In genomic region chr15:84854921-84855901, GRCm38 (mm10) we compare ENCODE assay signal across 8 mouse cellular contexts. TPM values are rescaled to one million over a fixed set of nuclear protein-coding genes. Genes with fewer than 3 reads are reported as not detected.
DNase-seq lines count a peak whose midpoint lies in the region; ATAC-seq and TF ChIP-seq lines count a peak whose summit lies in the region.

No protein-coding gene starts in this region.

- peak; percentile 39 for DNase-seq in ES-CJ7 (ENCODE audit: low read depth, low spot score)
- peak; percentile 50 to 56 for DNase-seq in adrenal gland, postnatal 36 days
- DNase-seq in heart, postnatal 0 days (ENCODE audit: low spot score), result no peak
- DNase-seq in kidney, postnatal 36 days, result peak; percentile 35 to 68
- DNase-seq in lung, postnatal 0 days (ENCODE audit: low spot score), result peak; percentile 19
- DNase-seq in ovary, postnatal 36 days (ENCODE audit: low spot score), result peak; percentile 39
- peak; percentile 34 for DNase-seq in thymus, postnatal 4 days

- peak overlapping the region; percentile 94 for H3K4me2 ChIP-seq in embryonic facial prominence, embryonic 12.5 days (replicated peaks)
- peak overlapping the region; percentile 94 for H3K4me2 ChIP-seq in heart, postnatal 0 days (ENCODE audit: low read depth, low read length)
- H3K4me2 ChIP-seq in lung, postnatal 0 days (replicated peaks; ENCODE audit: low read depth, low read length), result peak overlapping the region; percentile 97

- TF ChIP-seq CTCF in heart, postnatal 0 days (IDR thresholded peaks at IDR 0.05; ENCODE audit: low read depth), result no peak
- no peak for TF ChIP-seq CTCF in lung, postnatal 0 days (IDR thresholded peaks at IDR 0.05)

- H3K4me1 ChIP-seq in embryonic facial prominence, embryonic 12.5 days, result peaks cover 18% of the 10 kb centered on the region
- H3K4me1 ChIP-seq in heart, postnatal 0 days (ENCODE audit: control insufficient read depth, insufficient read depth), result peaks cover 19% of the 10 kb centered on the region
- peaks cover 15% of the 10 kb centered on the region for H3K4me1 ChIP-seq in lung, postnatal 0 days (ENCODE audit: insufficient read depth, low read depth, low read length)

- under 1% methylated on average over 88 of the region's 88 CpGs for WGBS in embryonic facial prominence, embryonic 12.5 days
- WGBS in heart, postnatal 0 days, result under 1% methylated on average over 85 of the region's 88 CpGs
- under 1% methylated on average over 78 of the region's 88 CpGs for WGBS in lung, postnatal 0 days

- TF ChIP-seq EP300 in heart, postnatal 0 days (IDR thresholded peaks at IDR 0.05; ENCODE audit: low read depth), result no peak
- TF ChIP-seq EP300 in lung, postnatal 0 days (IDR thresholded peaks at IDR 0.05), result no peak

- ATAC-seq in embryonic facial prominence, embryonic 12.5 days (ENCODE audit: insufficient number of reproducible peaks, insufficient read depth, low FRiP score, low TSS enrichment), result 0 out of 2 replicates have a peak, but pooled peaks have one; percentile 6
- ATAC-seq in heart, postnatal 0 days (ENCODE audit: insufficient read depth, low read depth), result 0 out of 2 replicates have a peak, but pooled peaks have one; percentile 13
- peak; percentile 1; the same call in 1 of the 2 replicates for ATAC-seq in lung, postnatal 0 days

- H3K27ac ChIP-seq in embryonic facial prominence, embryonic 12.5 days, result peak overlapping the region; percentile 89
- no peak overlapping the region for H3K27ac ChIP-seq in heart, postnatal 0 days (ENCODE audit: low read depth)
- H3K27ac ChIP-seq in lung, postnatal 0 days (ENCODE audit: low read length), result no peak overlapping the region

- peak overlapping the region; percentile 68 for H3K4me3 ChIP-seq in embryonic facial prominence, embryonic 12.5 days
- peak overlapping the region; percentile 74 for H3K4me3 ChIP-seq in heart, postnatal 0 days (ENCODE audit: low read depth, low read length)
- peak overlapping the region; percentile 58 for H3K4me3 ChIP-seq in lung, postnatal 0 days (ENCODE audit: low read depth, low read length)

- peak overlapping the region; percentile 87 for H3K9ac ChIP-seq in embryonic facial prominence, embryonic 12.5 days
- H3K9ac ChIP-seq in heart, postnatal 0 days (replicated peaks; ENCODE audit: low read depth, low read length), result peak overlapping the region; percentile 18; the same call in 1 of the 2 replicates
- 0 out of 2 replicates have a peak overlapping the region, but pooled peaks have one; percentile 36 for H3K9ac ChIP-seq in lung, postnatal 0 days (replicated peaks; ENCODE audit: low read depth)

- peaks cover 7% of the 10 kb centered on the region; the same call in 1 of the 2 replicates for H3K27me3 ChIP-seq in embryonic facial prominence, embryonic 12.5 days
- H3K27me3 ChIP-seq in heart, postnatal 0 days (ENCODE audit: control insufficient read depth, insufficient read depth, low read length), result peaks cover 24% of the 10 kb centered on the region
- H3K27me3 ChIP-seq in lung, postnatal 0 days (replicated peaks; ENCODE audit: insufficient read depth, low read length), result peaks cover 19% of the 10 kb centered on the region

- no peaks in the 10 kb centered on the region for H3K36me3 ChIP-seq in embryonic facial prominence, embryonic 12.5 days
- H3K36me3 ChIP-seq in heart, postnatal 0 days (replicated peaks; ENCODE audit: control insufficient read depth, insufficient read depth, low read length), result no peaks in the 10 kb centered on the region
- no peaks in the 10 kb centered on the region for H3K36me3 ChIP-seq in lung, postnatal 0 days (ENCODE audit: insufficient read depth, low read length)

- no peaks in the 10 kb centered on the region for H3K9me3 ChIP-seq in embryonic facial prominence, embryonic 12.5 days
- H3K9me3 ChIP-seq in heart, postnatal 0 days (replicated peaks; ENCODE audit: control insufficient read depth, low read length), result no peaks in the 10 kb centered on the region
- H3K9me3 ChIP-seq in lung, postnatal 0 days (ENCODE audit: low read length), result no peaks in the 10 kb centered on the region

RNA-seq across cellular contexts. Expression of gene Phf21b, which starts 0.6 kb away (rescaled TPM):
- 1 to 10 TPM; 1.1 to 2.0 TPM for total RNA-seq in adrenal gland, postnatal 36 days (2021)
- polyA plus RNA-seq in embryonic facial prominence, embryonic 12.5 days (2016; fragmentation: Nextera tagmentation; extraction: Ambion mirVana), result 1.9 and 2.4 TPM in 2 replicates
- total RNA-seq in heart, postnatal 0 days (2014; rRNA removed; ENCODE audit: low replicate concordance), result 0.04 and 0.19 TPM in 2 replicates
- 0.05 TPM in 2 replicates for polyA plus RNA-seq in heart, postnatal 0 days (2015; fragmentation: Nextera tagmentation; extraction: Ambion mirVana)
- 0.08 and 0.12 TPM in 2 replicates for polyA plus RNA-seq in lung, postnatal 0 days (2015; fragmentation: Nextera tagmentation; extraction: Ambion mirVana)

Comparison
In these comparisons a context has a peak if more than half of its experiments do, and no peak if none do; other contexts are left out.
1. H3K9ac ChIP-seq: peak in every context shown above with its lines; median percentile 87 in embryonic facial prominence, embryonic 12.5 days; 36 in lung, postnatal 0 days; 18 in heart, postnatal 0 days.